Mouse (Mus musculus): ENCODE data around the gene Ccdc191.

GRCm38 (mm10) chr16:43932319-43932718 lies 42.7 kb downstream of the Ccdc191 start:
- TF ChIP-seq POLR2A (IDR thresholded peaks at IDR 0.05; ENCODE audit: insufficient read depth, low read depth, low read length) (no peak), CTCF (IDR thresholded peaks at IDR 0.05) (no peak)
